Mouse (Mus musculus) right cerebral cortex, postnatal 14 days (tissue): ENCODE results near the gene Arhgef3.

Experiments used
- DNase-seq: peaks from one replicate; pipeline ENCODE4 v3.0.0; 2022

The Arhgef3 gene

GRCm38 (mm10) chr14:27444851-27445281 lies 330.2 kb downstream of the Arhgef3 start:
- no peak for DNase-seq

GRCm38 (mm10) chr14:27446963-27447362 lies 332.3 kb downstream of the Arhgef3 start:
- DNase-seq: no peak
